Mouse (Mus musculus) stomach, postnatal 0 days (tissue): ENCODE results near the gene Hist1h1d.

Source experiments
- CTCF ChIP-seq: IDR thresholded peaks from 2 replicates; pipeline ENCODE4 v1.5.1; 2016; ENCODE audit warnings: antibody characterized with exemption, low read depth, mild to moderate bottlenecking, moderate library complexity
- EP300 ChIP-seq: optimal IDR thresholded peaks from 2 replicates; pipeline ENCODE3; 2016; ENCODE audit warnings: antibody characterized with exemption

DNA sequence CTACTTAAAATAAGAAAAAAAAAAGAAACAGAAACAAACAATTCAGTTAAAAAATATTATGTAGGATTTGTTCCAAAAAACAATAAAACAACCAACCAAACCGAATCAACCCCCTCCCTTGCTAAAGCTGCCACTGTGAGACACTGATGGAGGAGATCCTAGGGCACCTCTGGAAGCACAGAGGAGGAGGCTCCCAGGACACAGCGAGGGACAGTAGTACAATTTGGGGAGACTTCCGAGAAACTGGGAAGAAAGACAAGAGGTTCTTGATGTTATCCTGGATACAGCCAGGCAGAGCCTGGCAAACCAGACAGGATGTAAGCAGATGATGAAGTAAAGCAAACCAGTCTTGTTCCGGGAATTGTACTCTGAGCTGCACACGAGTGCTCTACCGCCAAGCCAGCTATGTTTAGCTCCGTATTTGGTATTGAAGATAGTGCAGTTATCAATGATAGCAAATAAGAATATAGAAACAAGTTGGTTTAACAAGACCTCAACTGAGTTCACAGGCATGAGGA, 50.2 kb downstream of the Hist1h1d start:
- TF ChIP-seq EP300 (no peak), CTCF (no peak)
